Mouse (Mus musculus) heart, postnatal 0 days (tissue): ENCODE data around the gene Slc17a9. TPM values are rescaled to one million over a fixed set of nuclear protein-coding genes. Genes with fewer than 3 reads are reported as not detected.
"Not testable (repeated sequence)": the region's sequence is repeated elsewhere in the genome, so short reads cannot be mapped to it uniquely, and the experiment has no call there.

Source experiments
- ATAC-seq: fragments of 200-750 bp; cut with Nextera tagmentation; 2 replicates; pipeline ENCODE4 v1.8.0; 2017; ENCODE audit warnings: low read depth, moderate number of reproducible peaks, moderate library complexity; ENCODE audit not compliant: insufficient read depth
- DNase-seq: peaks from one replicate; pipeline ENCODE4 v3.0.0-alpha.2; 2016; ENCODE audit warnings: low spot score
- H3K27ac ChIP-seq: fragments of 300-500 bp; sonication (generic); 2 replicates; pipeline ENCODE4 v1.5.1; 2014; ENCODE audit warnings: low read depth, mild to moderate bottlenecking
- H3K27me3 ChIP-seq: fragments of 300-500 bp; sonication (generic); 2 replicates; pipeline ENCODE4 v1.6.1; 2014; ENCODE audit warnings: low read length, mixed read lengths; ENCODE audit not compliant: control insufficient read depth, insufficient read depth
- H3K36me3 ChIP-seq: fragments of 300-500 bp; sonication (generic); replicated peaks from 2 replicates; pipeline ENCODE4 v1.6.1; 2014; ENCODE audit warnings: low read length, mixed read lengths; ENCODE audit not compliant: control insufficient read depth, insufficient read depth
- H3K4me1 ChIP-seq: fragments of 300-500 bp; sonication (generic); 2 replicates; pipeline ENCODE4 v1.6.1; 2014; ENCODE audit warnings: antibody characterized with exemption; ENCODE audit not compliant: control insufficient read depth, insufficient read depth
- H3K4me2 ChIP-seq: fragments of 300-500 bp; sonication (generic); 2 replicates; pipeline ENCODE4 v1.6.1; 2014; ENCODE audit warnings: low read depth, mild to moderate bottlenecking, low read length, moderate library complexity
- H3K4me3 ChIP-seq: fragments of 300-500 bp; sonication (generic); 2 replicates; pipeline ENCODE4 v1.5.1; 2014; ENCODE audit warnings: low read depth, low read length
- H3K9ac ChIP-seq: fragments of 300-500 bp; sonication (generic); replicated peaks from 2 replicates; pipeline ENCODE4 v1.6.1; 2014; ENCODE audit warnings: low read depth, low read length, mixed read lengths
- H3K9me3 ChIP-seq: fragments of 300-500 bp; sonication (generic); replicated peaks from 2 replicates; pipeline ENCODE4 v1.6.1; 2016; ENCODE audit warnings: low read length; ENCODE audit not compliant: control insufficient read depth
- CTCF ChIP-seq: IDR thresholded peaks from 2 replicates; pipeline ENCODE4 v1.5.1; 2016; ENCODE audit warnings: antibody characterized with exemption, control low read depth, low read depth
- EP300 ChIP-seq: IDR thresholded peaks from 2 replicates; pipeline ENCODE4 v1.6.1; 2016; ENCODE audit warnings: antibody characterized with exemption, low read depth
- WGBS: fragments of 180-500 bp; shearing (Covaris S2); extraction: QIAGEN DNeasy Blood & Tissue Kit; methylation state at CpG from one replicate; pipeline ENCODE4 v1.1.7; 2014; 5-methylcytosine and 5-hydroxymethylcytosine counted together
- polyA plus RNA-seq: library from polyadenylated mRNA; unstranded; fragments of >200 nt; fragmentation: Nextera tagmentation; extraction: Ambion mirVana; gene quantifications from 2 replicates; pipeline ENCODE4 v1.2.1, GENCODE M21; 2015
- total RNA-seq: library from RNA; depleted of rRNA; stranded (reverse); fragments of >200 nt; gene quantifications from 2 replicates; pipeline ENCODE4 v1.2.3, GENCODE M21; 2014; ENCODE audit warnings: low replicate concordance

Gene Slc17a9
- total and polyA plus RNA-seq, 2 experiments from 2014 or later: 0.60 to 1.5 TPM

DNA sequence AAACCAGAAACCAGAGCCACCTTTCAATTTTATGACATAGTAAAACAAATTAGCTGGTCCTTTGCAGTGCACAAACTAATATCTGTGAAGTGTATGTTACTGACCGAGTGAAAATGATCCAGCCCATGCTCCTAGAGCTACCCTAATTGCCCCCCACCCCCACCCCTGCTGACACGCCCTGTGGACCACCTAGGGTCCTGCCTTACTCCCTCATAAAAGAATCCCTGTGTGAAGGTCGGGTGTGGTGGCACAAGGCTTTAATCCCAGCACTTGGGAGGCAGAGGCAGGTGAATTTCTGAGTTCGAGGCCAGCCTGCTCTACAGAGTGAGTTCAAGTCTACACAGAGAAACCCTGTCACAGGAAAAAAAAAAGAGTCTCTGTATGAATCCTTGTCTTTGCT lies 13.5 kb upstream of the Slc17a9 start:
- no peaks in the 10 kb centered on the region for H3K27me3 ChIP-seq
- DNase-seq (no peak), ATAC-seq (no peak)
- H3K9me3 ChIP-seq: no peaks in the 10 kb centered on the region
- TF ChIP-seq EP300: no peak
- no peak for TF ChIP-seq CTCF
- no peak overlapping the region for H3K27ac ChIP-seq
- H3K4me3 ChIP-seq: peak overlapping the region; percentile 97
- peaks cover 13% of the 10 kb centered on the region for H3K4me1 ChIP-seq
- 65% methylated on average over 4 of the region's 4 CpGs for WGBS
- peak overlapping the region; percentile 62 for H3K4me2 ChIP-seq
- H3K36me3 ChIP-seq: peaks cover 25% of the 10 kb centered on the region
- peak overlapping the region; percentile 99 for H3K9ac ChIP-seq

DNA sequence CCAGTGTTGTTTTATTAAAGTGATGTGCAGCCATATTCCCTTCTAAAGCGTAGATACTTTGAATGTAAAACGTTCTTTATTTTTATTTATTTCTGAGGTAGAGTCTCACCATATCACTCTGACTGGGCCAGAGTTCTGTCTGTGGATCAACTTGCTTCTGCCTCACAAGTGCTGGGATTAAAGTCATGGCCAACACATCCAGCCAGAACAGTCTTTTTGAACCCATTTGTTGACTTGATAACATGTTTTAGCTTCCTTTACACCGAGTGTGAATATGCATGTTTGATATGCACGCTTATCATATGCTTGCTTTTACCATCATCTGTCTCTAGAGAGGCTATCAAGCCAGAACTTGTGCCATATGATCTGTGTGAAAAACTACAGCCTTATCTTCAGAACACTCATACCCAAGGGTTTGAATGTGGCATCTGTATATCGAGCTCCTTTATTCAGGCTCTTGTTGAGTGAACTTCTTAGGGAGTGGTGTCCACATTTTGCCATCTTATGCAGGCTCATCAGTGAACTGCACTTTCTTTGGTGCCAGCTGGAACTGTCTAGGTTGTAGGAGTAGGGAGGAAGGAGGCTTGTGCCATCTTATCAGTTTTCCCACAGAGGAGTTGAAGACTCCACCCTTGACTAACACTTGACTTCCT lies 12.9 kb upstream of the Slc17a9 start:
- no peak for ATAC-seq
- WGBS: 81% methylated on average over 5 of the region's 5 CpGs
- no peak overlapping the region for H3K9ac ChIP-seq

DNA sequence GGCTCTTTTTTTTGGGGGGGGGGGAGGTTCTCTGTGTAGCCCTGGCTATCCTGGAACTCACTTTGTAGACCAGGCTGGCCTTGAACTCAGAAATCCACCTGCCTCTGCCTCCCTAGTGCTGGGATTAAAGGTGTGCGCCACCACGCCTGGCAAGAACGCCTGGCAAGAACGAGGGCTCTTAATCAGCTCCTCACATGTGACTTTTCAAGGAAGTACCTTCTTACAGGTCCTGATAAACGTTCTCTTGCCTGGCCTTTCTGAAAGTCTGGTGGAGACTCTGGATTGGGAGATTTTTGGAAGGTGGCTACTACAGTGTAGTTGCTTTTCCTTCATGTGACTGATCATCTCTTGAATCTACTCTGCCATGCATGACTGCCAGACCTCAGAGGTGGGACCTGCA lies 2.3 kb upstream of the Slc17a9 start:
- not testable (repeated sequence) for H3K4me3 ChIP-seq, H3K9me3 ChIP-seq, ATAC-seq, H3K9ac ChIP-seq, H3K4me2 ChIP-seq, DNase-seq, H3K27ac ChIP-seq, H3K27me3 ChIP-seq
- Histone ChIP-seq H3K36me3 (peaks cover 59% of the 10 kb centered on the region), H3K4me1 (peaks cover 15% of the 10 kb centered on the region; the same call in 1 of the 2 replicates)
- 82% methylated on average over 5 of the region's 5 CpGs for WGBS

More for the DNA sequence above, 12.9 kb upstream of the Slc17a9 start:
- Histone ChIP-seq H3K27me3 (no peaks in the 10 kb centered on the region), H3K27ac (no peak overlapping the region), H3K4me2 (no peak overlapping the region), H3K9me3 (no peaks in the 10 kb centered on the region), H3K4me1 (peaks cover 13% of the 10 kb centered on the region), H3K36me3 (peaks cover 32% of the 10 kb centered on the region), H3K4me3 (no peak overlapping the region)
- TF ChIP-seq EP300 (no peak), CTCF (no peak)
- no peak for DNase-seq

DNA sequence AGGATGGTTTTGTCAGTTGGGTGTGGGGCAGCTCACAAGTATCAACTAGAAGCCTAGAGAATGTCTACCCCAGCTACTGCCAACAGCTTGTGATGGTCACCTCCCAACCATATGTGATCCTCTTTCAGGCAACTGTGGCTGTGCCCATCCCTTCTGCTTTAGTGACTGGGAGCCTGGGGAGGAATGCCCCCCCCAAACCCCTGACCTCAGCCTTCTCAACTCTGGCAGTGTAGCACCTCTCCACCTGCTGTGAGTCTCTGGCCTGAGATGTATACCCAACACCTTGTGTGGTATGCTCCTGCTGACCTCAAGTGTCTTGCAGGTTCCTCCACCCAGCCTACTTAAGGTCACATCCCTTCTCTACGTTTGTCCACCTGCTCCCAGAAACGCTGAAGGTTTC lies 1.2 kb upstream of the Slc17a9 start:
- DNase-seq (no peak), ATAC-seq (no peak)
- WGBS: 49% methylated on average over 2 of the region's 2 CpGs
- TF ChIP-seq EP300 (no peak), CTCF (no peak)
- Histone ChIP-seq H3K4me3 (no peak overlapping the region), H3K4me2 (no peak overlapping the region), H3K9me3 (no peaks in the 10 kb centered on the region), H3K4me1 (peaks cover 15% of the 10 kb centered on the region; the same call in 1 of the 2 replicates), H3K9ac (no peak overlapping the region), H3K36me3 (peaks cover 48% of the 10 kb centered on the region), H3K27ac (no peak overlapping the region), H3K27me3 (no peaks in the 10 kb centered on the region)

DNA sequence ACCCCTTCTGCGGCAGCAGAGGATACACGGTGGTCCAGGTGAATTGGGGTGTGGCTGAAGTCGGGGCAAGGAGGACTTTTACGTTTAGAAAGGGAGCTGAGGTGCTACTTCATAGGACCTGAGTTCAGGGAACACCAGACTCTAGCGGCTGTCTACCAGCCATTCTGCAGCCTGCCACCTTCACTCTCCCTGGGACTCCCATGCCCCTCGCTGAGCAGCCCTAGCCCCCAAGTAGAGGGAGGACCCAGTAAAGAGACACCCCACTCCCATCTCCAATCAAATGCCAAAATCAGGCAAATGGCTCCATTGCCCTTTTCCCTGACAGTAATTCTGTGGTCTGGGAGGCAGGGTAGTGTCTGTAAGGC lies 333 bp downstream of the Slc17a9 start:
- Histone ChIP-seq H3K27ac (no peak overlapping the region), H3K4me1 (peaks cover 15% of the 10 kb centered on the region; the same call in 1 of the 2 replicates), H3K9ac (0 out of 2 replicates have a peak overlapping the region, but pooled peaks have one; percentile 29), H3K36me3 (peaks cover 34% of the 10 kb centered on the region), H3K4me2 (peak overlapping the region; percentile 43), H3K27me3 (no peaks in the 10 kb centered on the region), H3K4me3 (peak overlapping the region; percentile 2; the same call in 1 of the 2 replicates), H3K9me3 (no peaks in the 10 kb centered on the region)
- no peak for ATAC-seq
- DNase-seq: no peak
- TF ChIP-seq CTCF (no peak), EP300 (no peak)
- 1% methylated on average over 6 of the region's 6 CpGs for WGBS
